Comparison of ENCODE assay signal across 26 mouse cellular contexts in genomic region chr15:99423131-99423530, GRCm38 (mm10). TPM values are rescaled to one million over a fixed set of nuclear protein-coding genes. Genes with fewer than 3 reads are reported as not detected.
DNase-seq lines count a peak whose midpoint lies in the region; ATAC-seq and TF ChIP-seq lines count a peak whose summit lies in the region.
"Had no signal": no experiment of that assay in that cellular context is flagged by ENCODE, and none has a peak within 500 bp of the region (broad histone marks: within the 10 kb centered on the region; RNA-seq: fewer than 3 reads in every experiment).

No protein-coding gene starts in this region.

- no peaks in the 10 kb centered on the region for H3K9me3 ChIP-seq in forebrain, embryonic 10.5 days
- H3K9me3 ChIP-seq in forebrain, embryonic 11.5 days (ENCODE audit: control insufficient read depth, low read length): no peaks in the 10 kb centered on the region
- no peaks in the 10 kb centered on the region for H3K9me3 ChIP-seq in midbrain, embryonic 11.5 days (ENCODE audit: control insufficient read depth, low read length)
- no peaks in the 10 kb centered on the region for H3K9me3 ChIP-seq in midbrain, postnatal 0 days (ENCODE audit: low read length)
- no peaks in the 10 kb centered on the region for H3K9me3 ChIP-seq in stomach, postnatal 0 days (ENCODE audit: control insufficient read depth, low read length)
- H3K9me3 ChIP-seq: forebrain, embryonic 13.5 days; hindbrain, embryonic 15.5 days; liver, embryonic 15.5 days; midbrain, embryonic 15.5 days; neural tube, embryonic 13.5 days had no signal

- H3K4me3 ChIP-seq in forebrain, embryonic 10.5 days: no peak overlapping the region
- no peak overlapping the region for H3K4me3 ChIP-seq in forebrain, embryonic 11.5 days (ENCODE audit: low read depth, low read length)
- H3K4me3 ChIP-seq in midbrain, embryonic 11.5 days (ENCODE audit: low read depth, low read length): no peak overlapping the region
- H3K4me3 ChIP-seq in midbrain, postnatal 0 days (ENCODE audit: low read depth, low read length): no peak overlapping the region
- H3K4me3 ChIP-seq in bone marrow macrophage, adult 2 months (ENCODE audit: insufficient read depth, low read length): no peak overlapping the region
- H3K4me3 ChIP-seq in stomach, postnatal 0 days (ENCODE audit: low read depth, low read length): no peak overlapping the region
- H3K4me3 ChIP-seq: erythroblast, embryonic 14.5 days; forebrain, embryonic 13.5 days; hindbrain, embryonic 15.5 days; liver, embryonic 15.5 days; midbrain, embryonic 15.5 days; neural tube, embryonic 13.5 days had no signal

- TF ChIP-seq EP300 in stomach, postnatal 0 days (optimal IDR thresholded peaks at IDR 0.05): no peak

- TF ChIP-seq POLR2A in bone marrow macrophage, adult 2 months (IDR thresholded peaks at IDR 0.05; ENCODE audit: borderline replicate concordance, low read depth, low read length): no peak

- no peak for ATAC-seq in forebrain, embryonic 11.5 days (replicated peaks; ENCODE audit: low FRiP score)
- no peak for ATAC-seq in midbrain, embryonic 11.5 days (ENCODE audit: low FRiP score)
- ATAC-seq in midbrain, postnatal 0 days (ENCODE audit: low FRiP score): no peak
- ATAC-seq in stomach, postnatal 0 days (ENCODE audit: low FRiP score, low TSS enrichment): no peak
- ATAC-seq: forebrain, embryonic 13.5 days; inflammation-experienced regulatory T-cells, adult 6 months; midbrain, embryonic 15.5 days had no signal

- peaks cover 19% of the 10 kb centered on the region for H3K4me1 ChIP-seq in forebrain, embryonic 10.5 days
- H3K4me1 ChIP-seq in forebrain, embryonic 11.5 days (replicated peaks; ENCODE audit: control insufficient read depth, insufficient read depth, low read length): peaks cover 7% of the 10 kb centered on the region; the same call in 1 of the 2 replicates
- peaks cover 10% of the 10 kb centered on the region for H3K4me1 ChIP-seq in midbrain, embryonic 11.5 days (ENCODE audit: control insufficient read depth, insufficient read depth, low read length)
- H3K4me1 ChIP-seq in midbrain, postnatal 0 days (ENCODE audit: insufficient read depth, low read length): peaks cover 7% of the 10 kb centered on the region; the same call in 1 of the 2 replicates
- H3K4me1 ChIP-seq in bone marrow macrophage, adult 2 months (ENCODE audit: control insufficient read depth, insufficient read depth, low read length): peaks cover 52% of the 10 kb centered on the region
- no peaks in the 10 kb centered on the region for H3K4me1 ChIP-seq in stomach, postnatal 0 days (replicated peaks; ENCODE audit: control insufficient read depth, insufficient read depth)

- no peak overlapping the region for H3K4me2 ChIP-seq in forebrain, embryonic 11.5 days (ENCODE audit: low read depth, low read length, severe bottlenecking)
- H3K4me2 ChIP-seq in midbrain, embryonic 11.5 days: no peak overlapping the region
- H3K4me2 ChIP-seq in midbrain, postnatal 0 days (ENCODE audit: low read depth, low read length, poor library complexity, severe bottlenecking): no peak overlapping the region
- no peak overlapping the region for H3K4me2 ChIP-seq in stomach, postnatal 0 days (replicated peaks; ENCODE audit: low read depth)
- H3K4me2 ChIP-seq: forebrain, embryonic 13.5 days; hindbrain, embryonic 15.5 days; liver, embryonic 15.5 days; lung, embryonic 14.5 days; midbrain, embryonic 15.5 days; neural tube, embryonic 13.5 days had no signal

- H3K27ac ChIP-seq in forebrain, embryonic 10.5 days: peak overlapping the region; percentile 65
- no peak overlapping the region for H3K27ac ChIP-seq in forebrain, embryonic 11.5 days (ENCODE audit: low read depth, low read length)
- H3K27ac ChIP-seq in midbrain, embryonic 11.5 days (ENCODE audit: low read depth, low read length): no peak overlapping the region
- H3K27ac ChIP-seq in midbrain, postnatal 0 days (ENCODE audit: low read depth, low read length): no peak overlapping the region
- H3K27ac ChIP-seq in bone marrow macrophage, adult 2 months (ENCODE audit: insufficient read depth, low read depth, low read length): 0 out of 2 replicates have a peak overlapping the region, but pooled peaks have one; percentile 85
- H3K27ac ChIP-seq in stomach, postnatal 0 days (replicated peaks): no peak overlapping the region
- H3K27ac ChIP-seq: forebrain, embryonic 13.5 days; hindbrain, embryonic 15.5 days; liver, embryonic 15.5 days; midbrain, embryonic 15.5 days; neural tube, embryonic 13.5 days had no signal

- TF ChIP-seq CTCF in midbrain, postnatal 0 days (IDR thresholded peaks at IDR 0.05): no peak
- no peak for TF ChIP-seq CTCF in bone marrow macrophage, adult 2 months (IDR thresholded peaks at IDR 0.05; ENCODE audit: low read depth, low read length)
- TF ChIP-seq CTCF in stomach, postnatal 0 days (IDR thresholded peaks at IDR 0.05; ENCODE audit: low read depth): no peak

- DNase-seq in forebrain, embryonic 10.5 days (ENCODE audit: extremely low spot score, low spot score): no peak
- DNase-seq in forebrain, embryonic 11.5 days (ENCODE audit: low spot score): no peak
- DNase-seq in midbrain, embryonic 11.5 days (ENCODE audit: low spot score, missing footprints): peak; percentile 41
- no peak for DNase-seq in midbrain, postnatal 0 days (ENCODE audit: low spot score)
- DNase-seq in cerebellum, adult 18-20 months: no peak
- DNase-seq in stomach, postnatal 0 days (ENCODE audit: low spot score): no peak
- DNase-seq: cerebellum, adult 11 months; cerebellum, adult 9-11 months; embryo, embryonic 11 days; gastrocnemius, postnatal 10 days; heart, postnatal 36 days; kidney, adult 18-20 months; kidney, postnatal 36 days; lung, embryonic 14.5 days; lung, postnatal 14 days; right cerebral cortex, postnatal 14 days; thymus, adult 18-20 months; thymus, postnatal 36 days had no signal

- no peak overlapping the region for H3K9ac ChIP-seq in forebrain, embryonic 11.5 days (ENCODE audit: low read length)
- H3K9ac ChIP-seq in midbrain, embryonic 11.5 days (ENCODE audit: low read length): no peak overlapping the region
- H3K9ac ChIP-seq in midbrain, postnatal 0 days (replicated peaks; ENCODE audit: low read length, poor library complexity, severe bottlenecking): no peak overlapping the region
- H3K9ac ChIP-seq in stomach, postnatal 0 days (ENCODE audit: low read length): no peak overlapping the region
- H3K9ac ChIP-seq: forebrain, embryonic 13.5 days; hindbrain, embryonic 15.5 days; liver, embryonic 15.5 days; lung, embryonic 14.5 days; midbrain, embryonic 15.5 days; neural tube, embryonic 13.5 days had no signal

- no peaks in the 10 kb centered on the region for H3K27me3 ChIP-seq in forebrain, embryonic 10.5 days (ENCODE audit: poor library complexity, severe bottlenecking)
- H3K27me3 ChIP-seq in forebrain, embryonic 11.5 days (ENCODE audit: control insufficient read depth, insufficient read depth, low read length): no peaks in the 10 kb centered on the region
- no peaks in the 10 kb centered on the region for H3K27me3 ChIP-seq in midbrain, embryonic 11.5 days (ENCODE audit: control insufficient read depth, insufficient read depth, low read length)
- no peaks in the 10 kb centered on the region for H3K27me3 ChIP-seq in midbrain, postnatal 0 days (ENCODE audit: insufficient read depth, low read length)
- no peaks in the 10 kb centered on the region for H3K27me3 ChIP-seq in stomach, postnatal 0 days (ENCODE audit: control insufficient read depth, insufficient read depth, low read length)
- H3K27me3 ChIP-seq: forebrain, embryonic 13.5 days; hindbrain, embryonic 15.5 days; liver, embryonic 15.5 days; midbrain, embryonic 15.5 days; neural tube, embryonic 13.5 days had no signal

- peaks cover 69% of the 10 kb centered on the region for H3K36me3 ChIP-seq in forebrain, embryonic 10.5 days (replicated peaks)
- H3K36me3 ChIP-seq in forebrain, embryonic 11.5 days (ENCODE audit: control insufficient read depth, insufficient read depth, low read length): peaks cover 3% of the 10 kb centered on the region; the same call in 1 of the 2 replicates
- H3K36me3 ChIP-seq in midbrain, embryonic 11.5 days (ENCODE audit: control insufficient read depth, insufficient read depth, low read length): peaks cover 12% of the 10 kb centered on the region
- H3K36me3 ChIP-seq in midbrain, postnatal 0 days (ENCODE audit: insufficient read depth, low read length): peaks cover 53% of the 10 kb centered on the region
- H3K36me3 ChIP-seq in stomach, postnatal 0 days (ENCODE audit: control insufficient read depth, insufficient read depth, low read length): peaks cover 7% of the 10 kb centered on the region; the same call in 1 of the 2 replicates
- H3K36me3 ChIP-seq: liver, embryonic 15.5 days had no signal

- WGBS in forebrain, embryonic 10.5 days: 95% methylated on average over 10 of the region's 10 CpGs
- WGBS in forebrain, embryonic 11.5 days: 92% methylated on average over 10 of the region's 10 CpGs
- 93% methylated on average over 10 of the region's 10 CpGs for WGBS in midbrain, embryonic 11.5 days
- WGBS in midbrain, postnatal 0 days: 94% methylated on average over 10 of the region's 10 CpGs
- 94% methylated on average over 10 of the region's 10 CpGs for WGBS in stomach, postnatal 0 days

RNA-seq across cellular contexts. Expression of gene Tmbim6, which starts 30.4 kb away (rescaled TPM):
- polyA plus RNA-seq in forebrain, embryonic 10.5 days (2016; fragmentation: Nextera tagmentation; extraction: Ambion mirVana): 267 and 272 TPM in 2 replicates
- 229 and 267 TPM in 2 replicates for polyA plus RNA-seq in forebrain, embryonic 11.5 days (2014; fragmentation: Nextera tagmentation; extraction: Ambion mirVana)
- 228 and 248 TPM in 2 replicates for polyA plus RNA-seq in midbrain, embryonic 11.5 days (2014; fragmentation: Nextera tagmentation; extraction: Ambion mirVana)
- 270 and 327 TPM in 2 replicates for total RNA-seq in midbrain, postnatal 0 days (2014; rRNA removed)
- 327 and 348 TPM in 2 replicates for polyA plus RNA-seq in midbrain, postnatal 0 days (2015; fragmentation: Nextera tagmentation; extraction: Ambion mirVana)
- 647 and 669 TPM in 2 replicates for polyA plus RNA-seq in bone marrow macrophage, adult 2 months (2012; ENCODE audit: insufficient read depth, insufficient read length, missing spikeins)
- polyA plus RNA-seq in stomach, postnatal 0 days (2015; fragmentation: Nextera tagmentation; extraction: Ambion mirVana): 469 and 479 TPM in 2 replicates

RNA-seq across cellular contexts. Expression of gene Nckap5l, which starts 34.4 kb away (rescaled TPM):
- 10.9 and 13.7 TPM in 2 replicates for polyA plus RNA-seq in forebrain, embryonic 10.5 days (2016; fragmentation: Nextera tagmentation; extraction: Ambion mirVana)
- 12.0 and 12.2 TPM in 2 replicates for polyA plus RNA-seq in forebrain, embryonic 11.5 days (2014; fragmentation: Nextera tagmentation; extraction: Ambion mirVana)
- 8.0 and 9.4 TPM in 2 replicates for polyA plus RNA-seq in midbrain, embryonic 11.5 days (2014; fragmentation: Nextera tagmentation; extraction: Ambion mirVana)
- total RNA-seq in midbrain, postnatal 0 days (2014; rRNA removed): 20.2 and 24.1 TPM in 2 replicates
- 11.4 and 12.2 TPM in 2 replicates for polyA plus RNA-seq in midbrain, postnatal 0 days (2015; fragmentation: Nextera tagmentation; extraction: Ambion mirVana)
- 4.0 and 10.3 TPM in 2 replicates for polyA plus RNA-seq in bone marrow macrophage, adult 2 months (2012; ENCODE audit: insufficient read depth, insufficient read length, missing spikeins)
- polyA plus RNA-seq in stomach, postnatal 0 days (2015; fragmentation: Nextera tagmentation; extraction: Ambion mirVana): 2.1 and 2.4 TPM in 2 replicates

RNA-seq across cellular contexts. Expression of gene Bcdin3d, which starts 51.4 kb away (rescaled TPM):
- 19.6 and 20.5 TPM in 2 replicates for polyA plus RNA-seq in forebrain, embryonic 10.5 days (2016; fragmentation: Nextera tagmentation; extraction: Ambion mirVana)
- 20.0 and 21.5 TPM in 2 replicates for polyA plus RNA-seq in forebrain, embryonic 11.5 days (2014; fragmentation: Nextera tagmentation; extraction: Ambion mirVana)
- 19.5 and 19.7 TPM in 2 replicates for polyA plus RNA-seq in midbrain, embryonic 11.5 days (2014; fragmentation: Nextera tagmentation; extraction: Ambion mirVana)
- total RNA-seq in midbrain, postnatal 0 days (2014; rRNA removed): 11.7 and 12.4 TPM in 2 replicates
- 12.6 and 14.6 TPM in 2 replicates for polyA plus RNA-seq in midbrain, postnatal 0 days (2015; fragmentation: Nextera tagmentation; extraction: Ambion mirVana)
- 5.2 and 6.7 TPM in 2 replicates for polyA plus RNA-seq in bone marrow macrophage, adult 2 months (2012; ENCODE audit: insufficient read depth, insufficient read length, missing spikeins)
- 9.3 and 10.4 TPM in 2 replicates for polyA plus RNA-seq in stomach, postnatal 0 days (2015; fragmentation: Nextera tagmentation; extraction: Ambion mirVana)

RNA-seq across cellular contexts. Expression of gene Fmnl3, which starts 52.8 kb away (rescaled TPM):
- polyA plus RNA-seq in forebrain, embryonic 10.5 days (2016; fragmentation: Nextera tagmentation; extraction: Ambion mirVana): 14.3 and 16.9 TPM in 2 replicates
- polyA plus RNA-seq in forebrain, embryonic 11.5 days (2014; fragmentation: Nextera tagmentation; extraction: Ambion mirVana): 14.3 and 17.0 TPM in 2 replicates
- polyA plus RNA-seq in midbrain, embryonic 11.5 days (2014; fragmentation: Nextera tagmentation; extraction: Ambion mirVana): 8.6 and 8.9 TPM in 2 replicates
- 13.5 and 15.5 TPM in 2 replicates for total RNA-seq in midbrain, postnatal 0 days (2014; rRNA removed)
- 8.5 and 9.8 TPM in 2 replicates for polyA plus RNA-seq in midbrain, postnatal 0 days (2015; fragmentation: Nextera tagmentation; extraction: Ambion mirVana)
- 18.9 and 23.2 TPM in 2 replicates for polyA plus RNA-seq in bone marrow macrophage, adult 2 months (2012; ENCODE audit: insufficient read depth, insufficient read length, missing spikeins)
- polyA plus RNA-seq in stomach, postnatal 0 days (2015; fragmentation: Nextera tagmentation; extraction: Ambion mirVana): 8.0 and 8.6 TPM in 2 replicates

Comparison
In these comparisons a context has a peak if more than half of its experiments do, and no peak if none do; other contexts are left out.
1. H3K27ac ChIP-seq: peak in forebrain, embryonic 10.5 days (single experiment) and bone marrow macrophage, adult 2 months (single experiment); none in forebrain, embryonic 11.5 days (single experiment), midbrain, embryonic 11.5 days (single experiment), midbrain, postnatal 0 days (single experiment) and stomach, postnatal 0 days (single experiment).